ENCODE assay signal across 14 mouse cellular contexts in the genomic region with DNA sequence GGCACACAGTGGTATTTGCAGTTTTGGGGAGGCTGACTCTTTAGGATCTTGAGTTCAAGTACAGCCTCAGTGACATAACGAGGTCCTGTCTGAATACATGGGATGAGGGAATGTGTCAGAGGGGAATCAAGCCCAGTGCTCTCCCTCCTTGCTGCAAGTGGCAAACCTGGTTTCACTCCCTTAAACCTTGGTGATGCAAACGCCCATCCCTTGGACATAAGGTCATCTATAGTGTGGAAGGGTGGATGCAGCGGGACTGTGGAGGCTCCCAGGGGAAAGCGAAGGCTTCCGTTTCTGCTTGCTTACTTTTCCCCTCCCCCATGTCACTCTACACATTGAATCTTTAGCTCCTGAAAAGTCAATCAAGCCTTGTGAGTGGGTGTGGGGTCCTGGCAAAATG.
DNase-seq lines count a peak whose midpoint lies in the region; ATAC-seq and TF ChIP-seq lines count a peak whose summit lies in the region.
"Had no signal": no experiment of that assay in that cellular context is flagged by ENCODE, and none has a peak within 500 bp of the region (broad histone marks: within the 10 kb centered on the region; RNA-seq: fewer than 3 reads in every experiment).

No protein-coding gene starts in this region.

- H3K27ac ChIP-seq in heart, embryonic 16.5 days (ENCODE audit: low read length), result peak overlapping the region; percentile 79; the same call in 1 of the 2 replicates
- peak overlapping the region; percentile 81; the same call in 1 of the 2 replicates for H3K27ac ChIP-seq in lung, postnatal 0 days (ENCODE audit: low read length)
- peak overlapping the region; percentile 84 for H3K27ac ChIP-seq in intestine, embryonic 16.5 days (ENCODE audit: low read length)
- H3K27ac ChIP-seq in forebrain, embryonic 10.5 days, result no peak overlapping the region
- H3K27ac ChIP-seq: limb, embryonic 10.5 days; midbrain, embryonic 12.5 days had no signal

- no peak overlapping the region for H3K9ac ChIP-seq in heart, embryonic 16.5 days (ENCODE audit: low read length)
- H3K9ac ChIP-seq in lung, postnatal 0 days (replicated peaks; ENCODE audit: low read depth), result no peak overlapping the region
- H3K9ac ChIP-seq in intestine, embryonic 16.5 days (ENCODE audit: low read depth, low read length), result 0 out of 2 replicates have a peak overlapping the region, but pooled peaks have one; percentile 35
- H3K9ac ChIP-seq: midbrain, embryonic 12.5 days had no signal

- no peak for DNase-seq in heart, adult 9 months (ENCODE audit: low spot score in 2 of 2)
- no peak for DNase-seq in lung, postnatal 0 days (ENCODE audit: low spot score)
- DNase-seq in lung, postnatal 10 days, result no peak
- no peak for DNase-seq in left cerebral cortex, postnatal 25 days (ENCODE audit: low spot score in 2 of 2)
- no peak for DNase-seq in forebrain, embryonic 10.5 days (ENCODE audit: extremely low spot score, low spot score)
- DNase-seq: cerebellum, adult 9-11 months; gastrocnemius, postnatal 14 days; right cerebral cortex, postnatal 14 days; thymus, postnatal 25 days had no signal

- no peaks in the 10 kb centered on the region for H3K36me3 ChIP-seq in heart, embryonic 16.5 days (ENCODE audit: control insufficient read depth, insufficient read depth)
- H3K36me3 ChIP-seq in lung, postnatal 0 days (ENCODE audit: insufficient read depth, low read length), result no peaks in the 10 kb centered on the region
- H3K36me3 ChIP-seq in intestine, embryonic 16.5 days (ENCODE audit: control insufficient read depth, insufficient read depth, low read length), result no peaks in the 10 kb centered on the region
- no peaks in the 10 kb centered on the region for H3K36me3 ChIP-seq in forebrain, embryonic 10.5 days (replicated peaks)
- H3K36me3 ChIP-seq: limb, embryonic 10.5 days; midbrain, embryonic 12.5 days had no signal

- H3K27me3 ChIP-seq in heart, embryonic 16.5 days (ENCODE audit: control insufficient read depth, insufficient read depth, low read length), result no peaks in the 10 kb centered on the region
- no peaks in the 10 kb centered on the region for H3K27me3 ChIP-seq in lung, postnatal 0 days (replicated peaks; ENCODE audit: insufficient read depth, low read length)
- H3K27me3 ChIP-seq in intestine, embryonic 16.5 days (replicated peaks; ENCODE audit: control insufficient read depth, insufficient read depth, low read length), result no peaks in the 10 kb centered on the region
- H3K27me3 ChIP-seq in forebrain, embryonic 10.5 days (ENCODE audit: poor library complexity, severe bottlenecking), result no peaks in the 10 kb centered on the region
- H3K27me3 ChIP-seq: midbrain, embryonic 12.5 days had no signal

- TF ChIP-seq EP300 in lung, postnatal 0 days (IDR thresholded peaks at IDR 0.05), result no peak

- ATAC-seq in heart, embryonic 16.5 days (replicated peaks; ENCODE audit: extremely low read depth, insufficient read depth, low FRiP score), result no peak
- ATAC-seq in lung, postnatal 0 days, result no peak
- ATAC-seq in intestine, embryonic 16.5 days, result peak; percentile 1; the same call in 1 of the 2 replicates
- no peak for ATAC-seq in granulocyte monocyte progenitor cell, adult 5-6 weeks (replicated peaks; ENCODE audit: poor library complexity, severe bottlenecking)

- no peak overlapping the region; the same call in 1 of the 2 replicates for H3K4me2 ChIP-seq in heart, embryonic 16.5 days (ENCODE audit: low read depth, low read length)
- H3K4me2 ChIP-seq in lung, postnatal 0 days (replicated peaks; ENCODE audit: low read depth, low read length), result peak overlapping the region; percentile 38
- peak overlapping the region; percentile 52 for H3K4me2 ChIP-seq in intestine, embryonic 16.5 days (ENCODE audit: low read depth, low read length)
- H3K4me2 ChIP-seq: midbrain, embryonic 12.5 days had no signal

- WGBS in heart, embryonic 16.5 days, result 52% methylated on average over 5 of the region's 5 CpGs
- 58% methylated on average over 5 of the region's 5 CpGs for WGBS in lung, postnatal 0 days
- WGBS in intestine, embryonic 16.5 days, result 61% methylated on average over 5 of the region's 5 CpGs
- WGBS in forebrain, embryonic 10.5 days, result 81% methylated on average over 5 of the region's 5 CpGs

- no peak for TF ChIP-seq CTCF in lung, postnatal 0 days (IDR thresholded peaks at IDR 0.05)

- peaks cover 38% of the 10 kb centered on the region for H3K4me1 ChIP-seq in heart, embryonic 16.5 days (ENCODE audit: control insufficient read depth, insufficient read depth, low read length)
- peaks cover 11% of the 10 kb centered on the region; the same call in 1 of the 2 replicates for H3K4me1 ChIP-seq in lung, postnatal 0 days (ENCODE audit: insufficient read depth, low read depth, low read length)
- peaks cover 24% of the 10 kb centered on the region for H3K4me1 ChIP-seq in intestine, embryonic 16.5 days (ENCODE audit: control insufficient read depth, insufficient read depth, low read length)
- H3K4me1 ChIP-seq in forebrain, embryonic 10.5 days, result peaks cover 15% of the 10 kb centered on the region; the same call in 1 of the 2 replicates
- H3K4me1 ChIP-seq: midbrain, embryonic 12.5 days had no signal

- intact Hi-C loops in left cerebral cortex, postnatal 25 days (cut with DNase I), result no loop called here

- no peaks in the 10 kb centered on the region for H3K9me3 ChIP-seq in heart, embryonic 16.5 days (replicated peaks; ENCODE audit: control insufficient read depth, low read length)
- H3K9me3 ChIP-seq in lung, postnatal 0 days (ENCODE audit: low read length), result no peaks in the 10 kb centered on the region
- H3K9me3 ChIP-seq in intestine, embryonic 16.5 days (ENCODE audit: control insufficient read depth, low read length), result no peaks in the 10 kb centered on the region
- no peaks in the 10 kb centered on the region for H3K9me3 ChIP-seq in forebrain, embryonic 10.5 days
- H3K9me3 ChIP-seq: limb, embryonic 10.5 days; midbrain, embryonic 12.5 days had no signal

- no peak overlapping the region for H3K4me3 ChIP-seq in heart, embryonic 16.5 days (ENCODE audit: low read length)
- no peak overlapping the region for H3K4me3 ChIP-seq in lung, postnatal 0 days (ENCODE audit: low read depth, low read length)
- H3K4me3 ChIP-seq in intestine, embryonic 16.5 days (ENCODE audit: low read length), result no peak overlapping the region
- H3K4me3 ChIP-seq in forebrain, embryonic 10.5 days, result no peak overlapping the region
- H3K4me3 ChIP-seq: limb, embryonic 10.5 days; midbrain, embryonic 12.5 days had no signal
